Mouse (Mus musculus): ENCODE data around the gene Prss46.

Gene Prss46

GRCm38 (mm10) chr9:110858967-110859596 is 14.8 kb downstream of the Prss46 start:
- DNase-seq (ENCODE audit: low spot score in 2 of 2) = no peak

- peak in 1 of 2 experiments; percentile 63 for DNase-seq (ENCODE audit: low spot score in 2 of 2)
Measured at GRCm38 (mm10) chr9:110871030-110871429, 26.7 kb downstream of the Prss46 start.

- DNase-seq (ENCODE audit: low spot score in 2 of 2) = no peak
Measured at GRCm38 (mm10) chr9:110873681-110874659, 29.7 kb downstream of the Prss46 start.

GRCm38 (mm10) chr9:110874660-110875191 is 30.4 kb downstream of the Prss46 start:
- no peak for DNase-seq (ENCODE audit: low spot score in 2 of 2)

GRCm38 (mm10) chr9:110875288-110875695 is 31.0 kb downstream of the Prss46 start:
- no peak for DNase-seq (ENCODE audit: low spot score in 2 of 2)

GRCm38 (mm10) chr9:110877353-110877752 is 33.0 kb downstream of the Prss46 start:
- DNase-seq (ENCODE audit: low spot score in 2 of 2) = no peak

GRCm38 (mm10) chr9:110877888-110878287 is 33.6 kb downstream of the Prss46 start:
- no peak for DNase-seq (ENCODE audit: low spot score in 2 of 2)

- no peak for DNase-seq (ENCODE audit: low spot score in 2 of 2)
Measured at GRCm38 (mm10) chr9:110879191-110879920, 35.0 kb downstream of the Prss46 start, which contains the start of gene Als2cl. Als2cl (plus strand) TSS chr9:110879870.

- peak in 1 of 2 experiments; percentile 49 for DNase-seq (ENCODE audit: low spot score in 2 of 2)
Measured at GRCm38 (mm10) chr9:110879998-110880561, 35.8 kb downstream of the Prss46 start, which contains the start of gene Tmie. Tmie (minus strand) TSS chr9:110880113.

GRCm38 (mm10) chr9:110880772-110881171 is 36.5 kb downstream of the Prss46 start:
- DNase-seq (ENCODE audit: low spot score in 2 of 2) = no peak

- no peak for DNase-seq (ENCODE audit: low spot score in 2 of 2)
Measured at GRCm38 (mm10) chr9:110881953-110882352, 37.6 kb downstream of the Prss46 start.

GRCm38 (mm10) chr9:110887388-110888303 is 43.3 kb downstream of the Prss46 start:
- no peak for DNase-seq (ENCODE audit: low spot score in 2 of 2)

- DNase-seq (ENCODE audit: low spot score in 2 of 2) = no peak
Measured at GRCm38 (mm10) chr9:110888935-110889334, 44.6 kb downstream of the Prss46 start.

- no peak for DNase-seq (ENCODE audit: low spot score in 2 of 2)
Measured at GRCm38 (mm10) chr9:110890026-110890783, 45.9 kb downstream of the Prss46 start.

GRCm38 (mm10) chr9:110891077-110891828 is 46.9 kb downstream of the Prss46 start:
- DNase-seq (ENCODE audit: low spot score in 2 of 2) = no peak

- no peak for DNase-seq (ENCODE audit: low spot score in 2 of 2)
Measured at GRCm38 (mm10) chr9:110892552-110892951, 48.2 kb downstream of the Prss46 start.

GRCm38 (mm10) chr9:110893429-110893828 is 49.1 kb downstream of the Prss46 start:
- DNase-seq (ENCODE audit: low spot score in 2 of 2) = no peak

GRCm38 (mm10) chr9:110895507-110895906 is 51.2 kb downstream of the Prss46 start:
- no peak for DNase-seq (ENCODE audit: low spot score in 2 of 2)

GRCm38 (mm10) chr9:110895994-110896393 is 51.7 kb downstream of the Prss46 start:
- no peak for DNase-seq (ENCODE audit: low spot score in 2 of 2)

Measured in spleen, postnatal 10 days (tissue).